Mouse (Mus musculus) gastrocnemius, adult 8-10 months (tissue): Measurements from ENCODE around the gene Olfm3. TPM values are rescaled to one million over a fixed set of nuclear protein-coding genes. Genes with fewer than 3 reads are reported as not detected.

Experiments used
- DNase-seq, 2 experiments: peaks; one replicate each; pipeline ENCODE4 v3.0.0; 2022; ENCODE audit warnings: low spot score in 2 of 2
- total RNA-seq, 4 experiments: library from RNA; stranded (reverse); gene quantifications; 2 replicates each; pipeline ENCODE4 v1.2.4; 2022

Olfm3 gene
- total RNA-seq, 4 experiments from 2014 or later, result not detected

GRCm38 (mm10) chr3:115080428-115081181, 176.7 kb downstream of the Olfm3 start:
- no peak for DNase-seq

- DNase-seq, result no peak
These were observed 177.5 kb downstream of the Olfm3 start for GRCm38 (mm10) chr3:115081371-115081770.

GRCm38 (mm10) chr3:115082947-115083346, 179.1 kb downstream of the Olfm3 start:
- DNase-seq, result no peak

- no peak for DNase-seq
These were observed 184.4 kb downstream of the Olfm3 start for GRCm38 (mm10) chr3:115088281-115088680.

GRCm38 (mm10) chr3:115090670-115091069, 186.8 kb downstream of the Olfm3 start:
- DNase-seq, result no peak

- DNase-seq, result no peak
These were observed 191.6 kb downstream of the Olfm3 start for GRCm38 (mm10) chr3:115095496-115095895.

- no peak for DNase-seq
These were observed 195.7 kb downstream of the Olfm3 start for GRCm38 (mm10) chr3:115099590-115099989.

GRCm38 (mm10) chr3:115104155-115104801, 200.4 kb downstream of the Olfm3 start:
- no peak for DNase-seq

GRCm38 (mm10) chr3:115104802-115105493, 201.1 kb downstream of the Olfm3 start:
- DNase-seq, result no peak

- no peak for DNase-seq
These were observed 241.8 kb downstream of the Olfm3 start for GRCm38 (mm10) chr3:115145722-115146121.

- DNase-seq, result no peak
These were observed 242.4 kb downstream of the Olfm3 start for GRCm38 (mm10) chr3:115146244-115146643.

- no peak for DNase-seq
These were observed 255.1 kb downstream of the Olfm3 start for GRCm38 (mm10) chr3:115158903-115159473.

- no peak for DNase-seq
These were observed 270.7 kb downstream of the Olfm3 start for GRCm38 (mm10) chr3:115174625-115175024.
